Mouse (Mus musculus) G1E (cell line): ENCODE results near the gene Npas3.

Experiments
- CTCF ChIP-seq: IDR thresholded peaks from 2 replicates; pipeline ENCODE4 v1.5.1; 2012; ENCODE audit warnings: low read depth, low read length, inconsistent platforms, mixed read lengths
- GATA2 ChIP-seq: IDR thresholded peaks from 2 replicates; pipeline ENCODE4 v1.6.1; 2012; ENCODE audit warnings: low read depth, low read length, inconsistent platforms, borderline replicate concordance
- TAL1 ChIP-seq: conservative IDR thresholded peaks from 2 replicates; pipeline ENCODE4 v1.6.1; 2012; ENCODE audit warnings: low read depth, low read length, inconsistent platforms, mixed read lengths

- TF ChIP-seq CTCF, result no peak
- TF ChIP-seq TAL1, result no peak
- TF ChIP-seq GATA2, result no peak
Measured at GRCm38 (mm10) chr12:53833348-53833747, 584.9 kb downstream of the Npas3 start.
